Mouse (Mus musculus) cerebral cortex, adult 2 months (tissue): ENCODE measurements around the gene Anapc2.

Experiments
- WGBS: fragments of 180-500 bp; shearing (Covaris S2); methylation state at CpG from one replicate; pipeline ENCODE4 v1.1.7; 2018; 5-methylcytosine and 5-hydroxymethylcytosine counted together

Gene Anapc2

DNA sequence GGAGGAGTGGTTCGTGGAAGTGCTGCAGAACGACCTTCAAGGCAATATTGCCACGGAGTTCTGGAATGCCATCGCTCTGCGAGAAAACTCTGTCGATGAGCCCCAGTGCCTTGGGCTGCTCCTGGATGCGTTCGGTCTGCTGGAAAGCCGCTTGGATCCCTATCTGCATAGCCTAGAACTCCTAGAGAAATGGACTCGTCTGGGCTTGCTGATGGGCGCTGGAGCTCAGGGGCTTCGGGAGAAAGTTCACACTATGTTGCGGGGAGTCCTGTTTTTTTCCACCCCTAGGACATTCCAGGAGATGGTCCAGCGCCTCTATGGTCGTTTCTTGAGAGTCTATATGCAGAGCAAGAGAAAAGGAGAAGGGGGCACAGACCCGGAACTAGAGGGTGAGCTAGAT is 732 bp downstream of the Anapc2 start:
- 36% methylated on average over 16 of the region's 16 CpGs for WGBS

DNA sequence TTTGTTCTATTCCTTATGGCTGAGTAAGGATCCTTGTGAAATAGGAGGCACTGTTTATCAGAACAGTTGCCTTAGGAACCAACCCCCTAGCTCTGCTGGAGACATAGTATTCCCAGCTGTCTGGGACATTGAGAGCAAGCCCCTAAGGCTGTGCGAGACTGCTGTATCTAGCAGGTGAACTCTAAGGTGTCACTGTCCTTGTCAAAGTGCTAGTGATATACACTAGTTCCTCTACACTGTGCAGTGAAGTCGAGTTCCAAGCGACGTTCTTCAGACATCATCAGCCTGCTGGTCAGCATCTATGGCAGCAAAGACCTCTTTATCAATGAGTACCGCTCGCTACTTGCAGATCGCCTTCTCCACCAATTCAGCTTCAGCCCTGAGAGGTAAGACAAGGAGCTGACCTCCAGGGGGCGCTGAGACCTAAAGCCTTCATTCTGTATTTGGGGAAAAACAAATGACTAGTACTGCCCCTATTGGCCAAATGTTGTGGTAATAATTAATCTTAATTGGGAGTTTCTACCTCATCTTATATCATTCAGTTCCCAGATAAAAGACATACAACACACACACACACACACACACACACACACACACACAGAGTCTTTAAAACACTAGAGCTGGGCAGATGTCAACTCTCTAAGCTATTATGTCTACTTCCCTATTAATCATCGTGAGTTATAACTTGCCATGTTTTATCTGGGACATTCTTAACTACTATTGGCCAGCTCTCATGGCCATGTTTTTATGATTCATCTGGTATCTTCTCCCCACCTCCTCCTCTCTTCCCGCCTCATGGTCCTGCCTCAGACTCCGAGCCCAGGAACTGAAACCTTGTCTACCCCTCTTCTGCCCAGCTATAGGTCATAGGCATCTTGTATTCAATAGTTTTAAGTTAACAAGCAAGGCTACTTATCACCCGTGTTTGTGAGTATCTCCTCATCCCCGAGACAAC is 6.9 kb downstream of the Anapc2 start:
- 61% methylated on average over 13 of the region's 13 CpGs for WGBS

DNA sequence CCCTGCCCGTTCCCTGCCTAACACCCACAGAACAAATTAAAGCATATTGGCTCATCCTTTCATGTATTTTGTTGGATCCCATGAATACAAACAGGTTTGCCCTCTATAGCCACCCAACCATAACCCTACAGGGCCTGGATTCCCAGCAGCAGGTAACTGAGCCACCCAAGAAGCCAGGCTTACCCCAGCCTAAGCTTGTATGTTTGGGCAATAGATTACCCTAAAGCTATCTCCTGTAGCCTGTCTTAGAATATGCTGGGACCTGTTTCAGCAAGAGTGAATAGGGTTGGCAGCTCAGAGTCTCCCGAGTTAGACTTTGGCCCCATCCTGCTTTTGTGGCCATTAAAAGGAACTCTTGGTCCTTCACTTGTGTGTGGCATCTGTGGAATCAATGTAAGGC is 13.3 kb downstream of the Anapc2 start:
- 55% methylated on average over 2 of the region's 2 CpGs for WGBS

DNA sequence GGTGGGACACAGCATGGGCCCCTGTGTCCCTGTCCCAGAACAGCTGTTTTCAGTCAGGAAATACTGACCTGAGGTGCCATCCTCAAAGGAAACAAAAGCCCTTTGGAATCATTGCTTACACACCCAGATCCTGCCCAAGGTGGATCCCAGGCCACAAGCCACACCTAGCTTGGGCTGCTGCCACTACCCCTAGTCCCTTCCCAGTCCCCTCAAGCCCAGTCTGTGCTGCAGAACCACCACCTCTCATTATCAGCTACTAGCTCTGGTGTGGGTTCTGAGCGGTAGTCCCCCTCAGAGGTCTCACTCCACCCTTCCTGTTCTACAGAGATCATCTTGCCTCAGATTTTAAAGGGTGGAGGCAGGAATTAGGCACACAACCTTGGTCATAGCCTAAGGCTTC is 14.0 kb downstream of the Anapc2 start:
- 70% methylated on average over 1 of the region's 1 CpGs for WGBS

DNA sequence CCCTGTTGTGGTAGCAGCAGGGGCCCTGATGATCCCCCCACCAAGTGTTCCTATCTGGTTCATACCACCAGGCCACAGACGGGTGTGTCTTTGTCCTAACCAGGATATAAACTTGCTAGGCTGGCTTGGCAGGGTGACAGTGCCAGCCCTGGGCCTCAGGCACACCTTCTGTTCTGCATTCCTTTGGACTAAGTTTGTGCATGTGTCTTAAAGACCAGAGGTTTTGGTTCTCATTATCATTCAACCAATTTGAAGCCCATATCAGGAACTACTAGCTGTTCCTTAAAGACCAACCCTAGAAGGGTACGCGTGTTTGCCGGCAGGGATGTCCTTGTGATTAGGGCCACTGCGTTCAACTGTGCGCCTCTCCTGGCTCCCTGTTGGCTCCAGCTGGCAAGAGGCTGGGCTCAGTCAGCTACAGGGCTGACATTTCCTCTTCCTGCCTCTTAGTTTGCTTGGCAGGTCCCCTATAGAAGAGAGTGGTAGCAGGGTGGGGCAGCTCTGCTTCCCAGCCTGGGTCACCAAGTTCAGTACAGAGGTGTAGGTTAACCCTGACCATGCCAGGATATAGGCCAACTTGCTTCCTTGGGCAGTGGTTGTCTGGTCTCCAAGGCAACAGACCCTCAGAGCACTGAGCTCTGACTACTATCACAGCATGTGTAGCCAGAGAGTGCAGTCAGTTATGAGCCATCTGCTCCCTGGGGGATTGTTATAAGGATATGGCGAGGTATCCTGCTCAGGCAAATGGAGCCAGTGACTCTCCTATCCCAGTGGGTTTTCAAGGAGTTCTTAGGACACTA is 14.8 kb downstream of the Anapc2 start:
- 26% methylated on average over 7 of the region's 7 CpGs for WGBS

DNA sequence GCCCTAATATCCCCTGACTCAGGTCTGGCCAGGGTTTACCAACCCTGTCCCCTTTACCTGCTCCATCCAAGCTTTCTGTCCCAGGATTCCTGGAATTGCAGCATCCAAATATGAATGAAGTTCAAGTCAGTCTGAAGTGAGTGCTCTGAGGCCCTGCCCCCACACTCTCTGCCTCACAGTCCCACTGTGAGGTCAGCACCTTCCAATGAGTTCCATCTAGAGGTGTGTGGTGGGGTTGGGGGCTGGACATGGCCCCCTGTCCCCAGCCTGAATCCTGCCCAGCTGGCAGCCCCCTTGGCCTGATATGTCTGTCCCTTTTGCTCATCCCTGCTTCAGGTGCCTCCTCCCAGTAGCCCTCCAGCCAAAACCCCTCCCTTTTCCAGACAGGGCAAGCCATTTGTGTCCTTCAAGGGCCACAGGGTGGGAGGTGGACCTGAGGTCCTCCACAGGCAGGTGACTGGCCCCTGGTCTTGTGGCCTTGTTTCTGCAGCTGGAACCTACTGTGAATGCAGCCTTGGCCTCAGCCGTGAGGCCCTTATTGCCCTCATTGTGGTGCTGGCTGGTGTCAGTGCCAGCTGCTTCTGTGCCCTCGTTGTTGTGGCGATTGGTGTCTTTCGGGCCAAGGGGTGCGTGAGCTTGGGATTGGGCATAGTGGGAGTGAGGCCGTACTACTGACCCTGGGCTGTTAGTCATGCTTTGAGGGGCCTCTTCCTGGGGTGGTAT is 15.8 kb downstream of the Anapc2 start, which contains the start of gene Tmem210:
Tmem210 (plus strand) TSS at position 219 of the 723 bp plus-strand sequence.
- WGBS, result 38% methylated on average over 6 of the region's 6 CpGs

DNA sequence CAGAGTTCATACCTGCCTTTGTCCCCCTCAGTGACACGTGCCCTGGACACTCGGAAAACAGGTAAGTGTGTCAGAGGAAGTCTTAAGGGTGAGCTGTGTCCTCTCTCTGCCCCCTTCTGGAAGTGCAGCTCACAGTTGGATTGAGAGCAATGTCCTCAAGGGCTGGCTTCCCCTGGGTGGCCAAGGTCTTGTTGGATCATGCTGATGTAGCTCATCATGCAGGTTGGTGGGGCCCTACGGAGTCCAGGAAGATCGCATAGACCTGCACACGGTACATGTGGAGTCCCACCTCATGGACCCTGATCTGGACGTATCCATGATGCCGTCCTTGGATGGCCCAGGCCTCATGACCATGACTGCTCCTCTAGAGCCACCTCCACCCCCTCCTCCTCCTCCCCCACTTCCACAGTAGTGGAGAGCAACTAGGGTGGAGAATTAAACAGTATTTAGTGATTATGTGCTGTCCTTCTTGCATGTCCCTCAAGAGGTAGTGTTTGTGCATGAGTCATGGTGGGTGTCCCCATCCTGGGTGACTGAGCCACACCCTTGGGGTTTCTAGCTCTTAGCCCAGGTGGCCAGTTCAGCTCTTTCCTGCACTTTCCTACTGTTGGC is 16.6 kb downstream of the Anapc2 start:
- WGBS, result 69% methylated on average over 7 of the region's 7 CpGs

DNA sequence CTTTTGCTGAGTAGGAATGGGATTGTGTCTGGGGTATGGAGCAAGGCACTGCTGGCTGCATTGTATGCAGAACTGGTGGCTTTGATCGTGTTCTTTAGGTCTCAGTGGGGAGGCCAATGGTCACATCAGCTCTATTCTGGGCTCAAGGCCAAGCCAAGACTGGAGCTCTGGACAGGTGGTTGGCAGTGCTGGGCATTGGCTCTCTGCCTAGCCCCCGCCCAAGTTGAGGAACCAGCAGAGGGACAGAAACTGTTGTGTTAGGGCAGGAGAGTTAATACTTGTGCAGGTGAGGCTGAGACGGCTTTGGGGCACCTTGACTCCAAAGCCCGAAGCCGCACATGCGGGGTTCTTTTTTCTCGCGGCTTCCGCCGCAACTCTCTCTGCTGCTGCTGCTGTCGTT is 17.4 kb downstream of the Anapc2 start, which contains the start of gene Lrrc26:
Lrrc26 (plus strand) TSS at position 265 of the 400 bp plus-strand sequence.
- 5% methylated on average over 11 of the region's 11 CpGs for WGBS

DNA sequence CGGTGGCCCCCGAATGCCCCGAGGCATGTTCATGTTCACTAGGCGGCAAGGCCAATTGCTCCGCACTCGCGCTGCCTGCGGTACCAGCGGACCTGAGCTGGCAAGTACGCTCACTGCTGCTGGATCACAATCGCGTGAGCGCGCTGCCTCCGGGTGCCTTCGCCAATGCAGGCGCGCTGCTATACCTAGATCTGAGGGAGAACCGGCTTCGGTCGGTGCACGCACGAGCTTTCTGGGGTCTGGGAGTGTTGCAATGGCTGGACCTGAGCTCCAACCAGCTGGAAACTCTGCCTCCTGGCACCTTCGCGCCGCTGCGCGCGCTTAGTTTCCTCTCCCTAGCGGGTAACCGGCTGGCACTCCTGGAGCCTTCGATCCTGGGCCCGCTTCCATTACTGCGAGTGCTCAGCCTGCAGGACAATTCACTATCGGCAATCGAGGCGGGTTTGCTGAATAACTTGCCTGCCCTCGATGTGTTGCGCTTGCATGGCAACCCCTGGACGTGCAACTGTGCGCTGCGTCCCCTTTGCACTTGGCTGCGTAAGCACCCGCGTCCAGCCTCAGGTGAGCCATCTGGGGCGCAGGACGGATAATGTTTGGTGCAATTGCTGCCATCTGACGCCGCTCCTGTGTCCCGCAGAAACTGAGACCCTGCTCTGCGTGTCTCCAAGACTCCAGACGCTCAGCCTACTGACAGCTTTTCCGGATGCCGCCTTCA is 18.0 kb downstream of the Anapc2 start:
- 1% methylated on average over 54 of the region's 54 CpGs for WGBS

DNA sequence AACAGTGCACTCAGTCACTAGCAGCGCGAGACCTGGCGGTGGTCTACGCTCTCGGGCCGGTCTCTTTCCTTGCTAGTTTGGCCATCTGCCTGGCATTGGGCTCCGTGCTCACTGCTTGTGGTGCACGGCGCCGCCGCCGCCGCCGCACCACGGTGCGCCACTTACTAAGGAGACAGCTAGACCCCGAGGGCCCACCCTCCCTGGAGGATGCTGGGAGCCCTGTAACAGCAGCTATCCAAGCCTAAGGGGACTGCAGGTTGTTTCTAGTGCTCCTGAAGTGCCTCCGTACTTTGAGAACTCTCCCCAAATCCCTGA is 18.5 kb downstream of the Anapc2 start:
- under 1% methylated on average over 18 of the region's 18 CpGs for WGBS

DNA sequence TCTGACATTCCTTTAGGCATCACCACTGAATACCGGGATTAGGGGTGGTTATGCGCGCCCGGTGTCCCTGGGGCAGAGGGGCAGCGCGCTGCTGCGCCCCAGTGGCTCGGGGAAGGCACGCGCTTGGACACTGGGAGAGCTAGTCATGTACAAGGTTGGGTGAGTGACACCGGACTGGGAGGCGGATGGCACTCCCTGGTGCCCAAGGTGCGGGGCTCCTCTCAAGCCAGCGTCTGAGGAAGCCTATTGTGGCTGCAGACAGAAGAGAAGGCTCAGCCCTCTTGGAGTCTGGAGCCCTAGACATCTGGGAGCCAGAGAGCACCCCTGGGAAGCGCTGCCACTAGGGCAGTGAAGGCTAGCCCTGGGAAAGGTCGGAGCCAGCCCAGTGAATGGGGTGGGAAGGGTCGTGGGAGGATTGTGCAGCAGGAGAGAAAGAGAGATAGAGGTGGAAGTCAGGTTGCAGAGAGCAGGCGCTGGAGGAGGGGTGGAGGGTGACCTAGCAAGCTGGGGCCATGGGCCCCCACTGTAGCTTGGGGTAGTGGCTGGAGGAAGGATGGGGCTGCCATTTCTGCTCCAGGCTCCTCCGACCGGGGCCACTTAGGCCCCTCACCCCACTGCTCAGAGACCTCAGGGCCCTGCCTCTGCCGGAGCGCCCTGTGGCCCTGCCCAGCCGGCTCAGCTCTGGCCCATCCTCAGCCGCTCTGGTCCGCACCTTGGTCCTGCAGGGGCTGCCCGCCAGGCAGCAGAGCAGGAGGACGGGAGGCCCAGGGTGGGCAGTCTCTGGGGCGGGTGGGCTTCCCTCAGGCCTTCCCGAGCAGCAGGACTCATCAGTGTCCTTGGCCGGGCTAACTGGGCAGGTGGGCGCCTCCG is 19.1 kb downstream of the Anapc2 start:
- WGBS, result 23% methylated on average over 32 of the region's 32 CpGs

DNA sequence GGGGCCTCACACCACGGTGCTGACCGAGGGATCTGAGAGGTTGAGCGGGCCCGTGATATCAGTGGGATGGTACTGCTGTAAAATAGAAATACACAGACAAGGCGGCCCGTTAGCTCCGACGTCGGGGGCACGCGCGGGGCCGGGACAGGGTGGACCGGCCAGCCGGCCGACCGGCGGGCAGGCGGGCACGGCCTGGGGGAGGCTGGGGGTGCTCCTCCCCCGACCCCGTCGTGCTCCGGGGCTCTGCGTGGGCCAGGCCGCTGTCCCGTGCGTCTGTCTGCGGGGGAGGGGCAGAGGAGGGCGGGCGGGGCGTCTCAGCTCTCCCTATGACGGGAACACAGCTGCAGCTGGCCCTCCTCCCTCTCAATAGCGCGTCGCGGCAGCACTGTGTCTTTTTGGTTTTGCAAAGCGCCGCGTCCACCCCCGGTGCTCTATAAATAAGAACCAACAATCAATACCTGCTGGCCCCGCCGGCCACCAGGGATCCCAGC is 19.8 kb downstream of the Anapc2 start:
- WGBS, result 3% methylated on average over 43 of the region's 43 CpGs

DNA sequence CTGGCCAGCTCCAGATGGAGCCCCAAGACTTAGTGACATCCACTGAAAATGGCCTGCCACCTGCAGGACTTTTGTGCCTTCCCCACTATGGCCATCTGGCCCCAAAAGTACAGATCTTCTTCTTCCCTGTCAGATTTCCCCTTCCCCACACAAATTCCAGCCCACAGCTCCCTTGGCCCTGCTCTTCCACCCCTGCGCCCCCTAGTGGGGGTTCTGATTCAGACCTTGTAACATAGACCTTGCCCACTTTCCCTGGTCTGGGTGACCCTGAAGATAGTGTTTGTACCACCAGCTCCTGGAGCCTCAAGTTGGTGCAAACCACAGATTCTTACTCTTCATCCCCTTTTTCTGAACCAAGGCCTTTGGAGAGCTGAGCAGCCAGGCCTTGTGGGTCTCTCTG is 20.6 kb downstream of the Anapc2 start:
- 0% methylated on average over 1 of the region's 1 CpGs for WGBS

DNA sequence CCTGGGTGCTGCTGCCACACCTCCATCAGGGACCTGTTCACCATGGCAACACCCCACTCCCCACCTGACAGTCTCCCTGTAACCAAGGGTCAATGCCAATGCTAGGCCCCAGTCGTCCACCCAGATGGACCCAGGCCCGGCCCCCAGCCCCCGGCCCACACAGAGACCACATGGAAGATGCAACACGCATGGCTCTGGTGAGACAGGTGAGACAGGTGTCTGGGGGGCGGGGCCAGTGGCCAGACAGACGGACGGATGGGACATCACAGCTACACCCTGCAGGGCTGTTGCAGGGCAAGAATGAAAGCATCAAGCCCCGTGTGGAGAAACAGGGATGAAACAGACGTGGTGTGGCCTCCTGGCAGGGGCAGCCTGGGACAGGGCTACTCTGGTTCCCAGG is 21.4 kb downstream of the Anapc2 start:
- 69% methylated on average over 9 of the region's 9 CpGs for WGBS

DNA sequence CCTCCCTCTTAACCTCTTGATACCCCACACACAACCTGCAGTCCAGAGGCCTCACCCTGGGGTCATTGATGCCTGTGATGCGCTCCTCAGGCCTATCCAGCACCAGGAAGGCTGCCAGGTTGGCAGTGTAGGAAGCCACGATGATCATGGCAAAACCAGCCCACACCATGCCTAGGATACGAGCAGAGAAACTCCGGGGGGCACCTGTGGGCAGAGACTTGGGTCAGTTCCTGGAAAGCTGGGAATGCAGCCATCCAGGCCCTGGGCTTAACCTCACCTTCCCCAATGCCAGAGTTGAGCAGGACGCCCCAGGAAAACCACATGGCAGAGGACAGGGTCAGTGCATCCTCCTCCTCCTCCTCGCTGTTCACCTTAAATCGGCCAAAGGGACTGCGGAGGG is 24.8 kb downstream of the Anapc2 start:
- WGBS, result 67% methylated on average over 8 of the region's 8 CpGs

DNA sequence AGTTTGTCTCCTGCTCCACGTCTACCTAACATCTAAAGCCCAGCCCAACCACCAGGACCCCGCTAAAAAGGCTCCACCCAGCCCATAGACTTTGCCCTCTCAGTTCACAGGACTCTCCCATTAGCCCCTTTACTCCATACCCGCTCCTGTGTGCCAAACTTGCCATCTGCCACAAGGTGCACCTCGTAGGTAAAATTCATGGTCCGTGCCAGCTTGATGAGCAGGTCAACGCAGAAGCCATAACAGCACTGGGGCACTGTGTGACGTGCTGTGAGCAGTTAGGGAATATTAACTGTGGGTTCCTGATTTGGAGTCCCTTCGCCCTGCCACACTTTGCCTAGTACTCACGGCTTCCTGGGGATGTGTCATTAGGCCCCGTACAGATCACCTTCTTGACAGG is 25.8 kb downstream of the Anapc2 start:
- 81% methylated on average over 10 of the region's 10 CpGs for WGBS

DNA sequence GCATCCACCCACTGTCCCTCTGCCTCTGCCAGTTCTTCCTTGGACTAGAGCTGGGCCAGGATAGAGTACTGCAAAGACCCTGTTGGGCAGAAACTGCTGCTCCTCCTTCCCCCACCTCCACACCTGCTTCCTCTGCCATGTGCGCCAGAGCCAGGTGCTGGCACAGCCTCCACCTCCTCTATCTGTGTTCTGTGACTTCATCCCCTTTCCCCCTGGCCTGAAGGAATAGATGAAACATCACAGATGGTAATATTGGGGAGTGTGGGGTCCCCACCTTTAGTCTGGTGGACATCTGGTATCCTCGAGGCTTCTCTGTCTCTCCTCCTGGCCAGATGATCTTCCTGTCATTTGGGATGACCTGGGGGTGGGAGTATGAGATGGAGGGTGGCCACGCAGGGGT is 31.2 kb downstream of the Anapc2 start:
- 63% methylated on average over 3 of the region's 3 CpGs for WGBS

DNA sequence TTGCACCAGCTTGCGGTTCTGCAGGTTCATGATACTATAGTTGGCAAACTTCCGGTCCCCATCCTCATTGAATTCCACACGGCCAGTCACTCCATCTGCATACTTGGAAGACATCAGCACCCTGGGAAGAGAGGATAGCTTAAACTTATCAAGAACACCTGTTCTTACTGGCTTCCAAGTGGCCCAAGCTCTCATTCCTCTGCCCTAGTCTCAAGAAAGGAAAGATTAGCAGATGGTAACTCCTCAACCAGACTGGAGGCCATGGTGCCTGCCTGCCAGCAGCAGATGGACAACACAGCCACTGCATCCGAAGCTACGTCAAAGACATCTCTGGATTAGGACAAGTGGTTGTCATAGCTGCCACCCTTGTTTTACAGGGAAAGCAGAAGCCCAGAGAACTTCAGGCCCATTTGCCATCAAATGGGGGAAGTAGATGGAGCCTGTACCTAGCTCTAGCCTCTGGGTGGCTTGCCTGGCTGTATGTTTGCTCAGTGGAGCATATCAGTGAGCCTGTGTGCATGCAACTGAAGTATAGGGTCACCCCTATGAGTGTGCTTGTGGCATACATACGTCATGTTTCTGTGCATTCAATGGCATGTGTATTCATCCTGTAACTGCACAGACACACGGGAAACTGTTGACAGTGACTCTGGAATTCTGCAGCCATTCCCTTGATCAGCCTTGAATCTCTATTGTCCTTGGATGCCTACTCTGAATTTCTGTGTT is 31.8 kb downstream of the Anapc2 start:
- WGBS, result 42% methylated on average over 7 of the region's 7 CpGs
